Mouse (Mus musculus) heart, embryonic 15.5 days (tissue): ENCODE measurements around the gene Nlrp4c. TPM values are rescaled to one million over a fixed set of nuclear protein-coding genes. Genes with fewer than 3 reads are reported as not detected.
"Not testable (repeated sequence)": the region's sequence is repeated elsewhere in the genome, so short reads cannot be mapped to it uniquely, and the experiment has no call there.

Experiments used
- ATAC-seq: fragments of 200-750 bp; cut with Nextera tagmentation; replicated peaks from 2 replicates; pipeline ENCODE4 v1.8.0; 2017; ENCODE audit warnings: low read depth, moderate TSS enrichment; ENCODE audit not compliant: insufficient number of reproducible peaks, insufficient read depth, low FRiP score
- H3K27ac ChIP-seq: fragments of 300-500 bp; sonication (generic); 2 replicates; pipeline ENCODE4 v1.5.1; 2015; ENCODE audit warnings: mild to moderate bottlenecking, inconsistent platforms
- H3K27me3 ChIP-seq: fragments of 300-500 bp; sonication (generic); 2 replicates; pipeline ENCODE4 v1.6.1; 2015; ENCODE audit warnings: inconsistent platforms
- H3K36me3 ChIP-seq: fragments of 300-500 bp; sonication (generic); 2 replicates; pipeline ENCODE4 v1.6.1; 2015; ENCODE audit warnings: mild to moderate bottlenecking, inconsistent platforms
- H3K4me1 ChIP-seq: fragments of 300-500 bp; sonication (generic); replicated peaks from 2 replicates; pipeline ENCODE4 v1.6.1; 2015; ENCODE audit warnings: inconsistent platforms
- H3K4me2 ChIP-seq: fragments of 300-500 bp; sonication (generic); 2 replicates; pipeline ENCODE4 v1.6.1; 2015; ENCODE audit warnings: inconsistent platforms, mild to moderate bottlenecking, moderate library complexity
- H3K4me3 ChIP-seq: fragments of 300-500 bp; sonication (generic); 2 replicates; pipeline ENCODE4 v1.5.1; 2015; ENCODE audit warnings: mild to moderate bottlenecking, inconsistent platforms
- H3K9ac ChIP-seq: fragments of 300-500 bp; sonication (generic); 2 replicates; pipeline ENCODE4 v1.6.1; 2015; ENCODE audit warnings: mild to moderate bottlenecking, inconsistent platforms
- H3K9me3 ChIP-seq: fragments of 300-500 bp; sonication (generic); replicated peaks from 2 replicates; pipeline ENCODE4 v1.6.1; 2016; ENCODE audit warnings: inconsistent platforms
- WGBS: fragments of 180-500 bp; shearing (Covaris S2); methylation state at CpG from one replicate; pipeline ENCODE4 v1.1.7; 2015; ENCODE audit warnings: mixed read lengths; 5-methylcytosine and 5-hydroxymethylcytosine counted together
- polyA plus RNA-seq: library from polyadenylated mRNA; unstranded; fragments of >200 nt; fragmentation: Nextera tagmentation; extraction: Ambion mirVana; gene quantifications from 2 replicates; pipeline ENCODE4 v1.2.1, GENCODE M21; 2015

Nlrp4c gene
- polyA plus RNA-seq = not detected in 2 replicates

- no peak within 1 kb of the TSS for H3K9ac ChIP-seq
- 82% methylated on average over 11 of the region's 11 CpGs for WGBS
- no peak for ATAC-seq
- H3K36me3 ChIP-seq = no peaks in the 10 kb centered on the region
- H3K4me1 ChIP-seq = no peaks in the 10 kb centered on the region
- H3K4me2 ChIP-seq = no peak within 1 kb of the TSS
- no peak within 1 kb of the TSS for H3K27ac ChIP-seq
- no peak within 1 kb of the TSS for H3K4me3 ChIP-seq
- no peaks in the 10 kb centered on the region for H3K27me3 ChIP-seq
- H3K9me3 ChIP-seq = 0 out of 2 replicates have a peak, but pooled peaks cover 3% of the 10 kb centered on the region
Observed at GRCm38 (mm10) chr7:6044861-6045260, at the start of gene Nlrp4c. TSS of gene Nlrp4c (plus strand) at chr7:6045161.

DNA sequence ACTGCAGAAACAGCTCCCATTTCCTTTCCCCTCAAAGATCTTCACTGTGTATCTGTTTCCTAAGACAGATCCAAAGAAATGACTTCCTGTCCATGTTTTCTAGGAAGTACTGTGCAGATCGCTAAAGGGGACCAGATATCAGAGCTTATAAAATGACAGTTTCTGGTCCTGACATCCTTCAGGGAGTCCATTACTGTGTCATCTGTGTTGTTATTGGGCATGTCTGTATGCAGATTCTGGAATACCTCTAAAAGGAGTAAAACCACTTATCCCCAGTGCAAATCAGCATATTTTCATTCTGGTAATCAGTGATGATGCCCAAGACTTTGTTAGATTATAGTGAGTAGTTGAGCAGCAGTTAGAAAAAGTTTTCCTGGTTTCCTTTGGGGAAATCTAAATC is 34.1 kb upstream of the Nlrp4c start, which contains the start of gene Vmn1r65:
TSS of gene Vmn1r65 (minus strand) at position 101 of the 400 bp plus-strand sequence.
- 91% methylated on average over 1 of the region's 1 CpGs for WGBS
- no peak for ATAC-seq
- no peaks in the 10 kb centered on the region for H3K27me3 ChIP-seq

GRCm38 (mm10) chr7:6119501-6119900 is 74.5 kb downstream of the Nlrp4c start:
- no peaks in the 10 kb centered on the region for H3K27me3 ChIP-seq
- H3K9me3 ChIP-seq = no peaks in the 10 kb centered on the region
- ATAC-seq = no peak
- H3K4me2 ChIP-seq = no peak overlapping the region
- no peak overlapping the region for H3K27ac ChIP-seq
- no peak overlapping the region for H3K4me3 ChIP-seq
- H3K36me3 ChIP-seq = no peaks in the 10 kb centered on the region
- H3K4me1 ChIP-seq = no peaks in the 10 kb centered on the region
- H3K9ac ChIP-seq = no peak overlapping the region
- 68% methylated on average over 3 of the region's 3 CpGs for WGBS

More for the DNA sequence above, 34.1 kb upstream of the Nlrp4c start, which contains the start of gene Vmn1r65:
- no peak within 1 kb of the TSS for H3K4me3 ChIP-seq
- H3K9me3 ChIP-seq = no peaks in the 10 kb centered on the region; the same call in none of the 2 replicates
- no peak within 1 kb of the TSS for H3K27ac ChIP-seq
- no peak within 1 kb of the TSS for H3K4me2 ChIP-seq
- H3K9ac ChIP-seq = no peak within 1 kb of the TSS
- H3K4me1 ChIP-seq = no peaks in the 10 kb centered on the region
- H3K36me3 ChIP-seq = no peaks in the 10 kb centered on the region

- not testable (repeated sequence) for H3K4me1 ChIP-seq, H3K9me3 ChIP-seq, H3K4me3 ChIP-seq, ATAC-seq, H3K27ac ChIP-seq, H3K27me3 ChIP-seq, H3K9ac ChIP-seq, H3K36me3 ChIP-seq, H3K4me2 ChIP-seq
- WGBS = 76% methylated on average over 2 of the region's 2 CpGs
Observed at GRCm38 (mm10) chr7:6120104-6120503, 75.1 kb downstream of the Nlrp4c start.

GRCm38 (mm10) chr7:6121128-6121527 is 76.2 kb downstream of the Nlrp4c start:
- WGBS = 67% methylated on average over 1 of the region's 1 CpGs
- not testable (repeated sequence) for H3K36me3 ChIP-seq, H3K27me3 ChIP-seq, H3K9ac ChIP-seq, H3K4me3 ChIP-seq, ATAC-seq, H3K27ac ChIP-seq, H3K9me3 ChIP-seq, H3K4me2 ChIP-seq, H3K4me1 ChIP-seq

- peaks cover 10% of the 10 kb centered on the region for H3K36me3 ChIP-seq
- H3K9me3 ChIP-seq = no peaks in the 10 kb centered on the region
- peaks cover 3% of the 10 kb centered on the region for H3K4me1 ChIP-seq
- H3K4me3 ChIP-seq = no peak overlapping the region
- no peaks in the 10 kb centered on the region for H3K27me3 ChIP-seq
- H3K4me2 ChIP-seq = no peak overlapping the region
- no peak overlapping the region for H3K27ac ChIP-seq
- WGBS = 29% methylated on average over 7 of the region's 7 CpGs
- peak; percentile 25; the same call in 1 of the 2 replicates for ATAC-seq
- H3K9ac ChIP-seq = no peak overlapping the region
Observed at GRCm38 (mm10) chr7:6126690-6127448, 81.9 kb downstream of the Nlrp4c start.

- Histone ChIP-seq H3K36me3 (peaks cover 37% of the 10 kb centered on the region), H3K27me3 (no peaks in the 10 kb centered on the region), H3K27ac (no peak overlapping the region), H3K4me3 (no peak overlapping the region), H3K4me1 (peaks cover 3% of the 10 kb centered on the region), H3K4me2 (no peak overlapping the region), H3K9ac (no peak overlapping the region), H3K9me3 (peaks cover 5% of the 10 kb centered on the region; the same call in 1 of the 2 replicates)
- WGBS = 48% methylated on average over 4 of the region's 4 CpGs
- no peak for ATAC-seq
Observed at GRCm38 (mm10) chr7:6130346-6130745, 85.4 kb downstream of the Nlrp4c start.

DNA sequence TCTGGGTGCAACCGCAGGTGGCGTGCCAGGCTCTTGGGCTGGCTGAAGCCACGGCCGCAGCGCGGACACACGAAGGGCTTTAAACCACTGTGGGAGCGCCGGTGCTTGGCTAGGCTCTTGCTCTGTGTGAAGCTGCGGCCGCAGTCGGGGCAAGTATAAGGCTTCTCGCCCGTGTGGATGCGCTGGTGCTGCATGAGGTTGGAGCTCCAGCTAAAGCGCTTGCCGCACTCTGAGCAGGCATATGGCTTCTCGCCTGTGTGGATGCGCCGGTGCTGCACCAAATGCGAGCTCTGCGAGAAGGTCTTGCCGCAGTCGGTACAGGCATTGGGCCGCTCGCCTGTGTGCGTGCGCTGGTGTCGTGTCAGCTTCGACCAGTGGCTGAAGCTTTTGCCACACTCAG is 87.7 kb downstream of the Nlrp4c start:
- no peaks in the 10 kb centered on the region for H3K4me1 ChIP-seq
- no peak overlapping the region for H3K4me2 ChIP-seq
- peaks cover 37% of the 10 kb centered on the region for H3K36me3 ChIP-seq
- ATAC-seq = no peak
- no peak overlapping the region for H3K4me3 ChIP-seq
- H3K27me3 ChIP-seq = no peaks in the 10 kb centered on the region
- no peak overlapping the region for H3K27ac ChIP-seq
- peaks cover 5% of the 10 kb centered on the region; the same call in 1 of the 2 replicates for H3K9me3 ChIP-seq
- 81% methylated on average over 30 of the region's 30 CpGs for WGBS
- H3K9ac ChIP-seq = no peak overlapping the region

DNA sequence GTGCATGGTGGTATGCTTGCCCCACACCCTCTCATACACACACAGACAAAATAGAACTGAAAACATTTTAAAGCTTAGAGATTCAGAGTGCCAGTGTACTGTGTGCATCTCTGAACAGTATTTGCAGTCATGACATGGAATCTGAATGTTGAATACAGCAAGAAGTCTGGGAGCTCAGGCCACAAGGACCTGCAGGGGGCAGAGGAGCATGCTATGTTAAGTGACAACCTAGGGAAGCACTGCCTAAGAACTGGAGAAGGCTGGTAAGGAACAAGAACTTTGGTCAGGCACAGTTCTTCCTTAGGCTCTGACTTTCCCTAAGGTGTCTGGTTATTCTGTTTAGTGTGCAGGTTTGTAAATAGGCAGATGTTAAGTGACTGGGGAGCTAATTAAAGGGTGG is 91.5 kb downstream of the Nlrp4c start:
- no peak for ATAC-seq
- Histone ChIP-seq H3K9ac (no peak overlapping the region), H3K27ac (no peak overlapping the region), H3K27me3 (no peaks in the 10 kb centered on the region), H3K9me3 (peaks cover 5% of the 10 kb centered on the region; the same call in 1 of the 2 replicates), H3K4me3 (no peak overlapping the region), H3K4me1 (peaks cover 12% of the 10 kb centered on the region), H3K36me3 (peaks cover 34% of the 10 kb centered on the region), H3K4me2 (no peak overlapping the region)

- no peak for ATAC-seq
- peaks cover 12% of the 10 kb centered on the region; the same call in 1 of the 2 replicates for H3K36me3 ChIP-seq
Observed at GRCm38 (mm10) chr7:6139295-6139694, 94.3 kb downstream of the Nlrp4c start.

DNA sequence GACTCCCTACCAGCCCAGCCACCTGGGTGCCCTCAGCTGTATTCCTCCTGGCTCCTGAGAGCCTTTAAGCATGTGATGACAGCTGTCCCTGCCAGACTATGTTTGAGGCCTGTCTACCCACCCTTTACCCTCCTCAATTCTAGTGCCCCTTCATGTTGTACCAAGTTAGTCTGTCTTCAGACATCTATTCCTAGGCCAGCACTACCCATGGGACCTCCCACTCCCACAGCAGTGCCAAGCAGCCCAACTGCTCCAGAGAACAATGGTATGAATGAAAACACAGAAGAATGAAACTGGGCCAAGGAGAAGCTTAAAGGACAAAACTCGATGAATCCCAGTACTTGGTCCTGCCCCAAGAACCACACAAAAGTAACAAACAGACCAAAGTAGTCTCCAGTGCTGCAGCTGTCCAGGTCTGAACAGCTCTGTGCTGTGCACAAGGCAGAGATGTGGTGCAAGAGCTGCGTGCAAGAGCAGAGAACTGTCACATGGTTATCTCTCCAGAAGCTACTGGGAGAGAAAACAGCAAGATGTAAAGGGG is 99.1 kb downstream of the Nlrp4c start:
- peak; percentile 69; the same call in 1 of the 2 replicates for ATAC-seq
- H3K4me2 ChIP-seq = peak overlapping the region; percentile 34; the same call in 1 of the 2 replicates
- no peaks in the 10 kb centered on the region for H3K9me3 ChIP-seq
- 35% methylated on average over 2 of the region's 2 CpGs for WGBS
- H3K4me3 ChIP-seq = no peak overlapping the region
- peaks cover 10% of the 10 kb centered on the region; the same call in 1 of the 2 replicates for H3K36me3 ChIP-seq
- H3K27me3 ChIP-seq = no peaks in the 10 kb centered on the region
- H3K4me1 ChIP-seq = peaks cover 70% of the 10 kb centered on the region
- H3K27ac ChIP-seq = peak overlapping the region; percentile 78
- no peak overlapping the region for H3K9ac ChIP-seq

More at GRCm38 (mm10) chr7:6139295-6139694, 94.3 kb downstream of the Nlrp4c start:
- Histone ChIP-seq H3K9me3 (no peaks in the 10 kb centered on the region), H3K27ac (no peak overlapping the region), H3K27me3 (no peaks in the 10 kb centered on the region), H3K4me2 (no peak overlapping the region), H3K9ac (no peak overlapping the region), H3K4me1 (peaks cover 25% of the 10 kb centered on the region), H3K4me3 (no peak overlapping the region)
- 59% methylated on average over 3 of the region's 3 CpGs for WGBS
